Mouse (Mus musculus): ENCODE measurements around the gene Tubgcp4. TPM values are rescaled to one million over a fixed set of nuclear protein-coding genes. Genes with fewer than 3 reads are reported as not detected.

Tubgcp4 gene
- polyA plus RNA-seq, 1 experiment from 2014 or later: 19.0 TPM

GRCm38 (mm10) chr2:121228135-121228534, 57.7 kb downstream of the Tubgcp4 start:
- no peak for ATAC-seq (ENCODE audit: low read depth)
- H3K9ac ChIP-seq (ENCODE audit: low read depth, low read length): no peak overlapping the region
- H3K27ac ChIP-seq (ENCODE audit: low read length): no peak overlapping the region
- WGBS (ENCODE audit: insufficient replicate concordance): 74% methylated on average over 4 of the region's 4 CpGs
- no peak overlapping the region for H3K4me3 ChIP-seq (ENCODE audit: low read depth, low read length)
- no peaks in the 10 kb centered on the region for H3K4me1 ChIP-seq (ENCODE audit: control insufficient read depth, low read depth, low read length)
- no peaks in the 10 kb centered on the region for H3K27me3 ChIP-seq (ENCODE audit: control insufficient read depth, insufficient read depth, low read depth, low read length)
- no peak overlapping the region for H3K4me2 ChIP-seq (ENCODE audit: low read depth, low read length)
- H3K36me3 ChIP-seq (ENCODE audit: control insufficient read depth, insufficient read depth): peaks cover 20% of the 10 kb centered on the region
- no peaks in the 10 kb centered on the region for H3K9me3 ChIP-seq (replicated peaks; ENCODE audit: control insufficient read depth, low read length)

GRCm38 (mm10) chr2:121235460-121236072, 65.1 kb downstream of the Tubgcp4 start:
- peak overlapping the region; percentile 95 for H3K27ac ChIP-seq (ENCODE audit: low read length)
- H3K27me3 ChIP-seq (ENCODE audit: control insufficient read depth, insufficient read depth, low read depth, low read length): no peaks in the 10 kb centered on the region
- peak overlapping the region; percentile 66 for H3K9ac ChIP-seq (ENCODE audit: low read depth, low read length)
- peak; percentile 98 for ATAC-seq (ENCODE audit: low read depth)
- H3K36me3 ChIP-seq (ENCODE audit: control insufficient read depth, insufficient read depth): no peaks in the 10 kb centered on the region
- peaks cover 13% of the 10 kb centered on the region for H3K4me1 ChIP-seq (ENCODE audit: control insufficient read depth, low read depth, low read length)
- H3K9me3 ChIP-seq (replicated peaks; ENCODE audit: control insufficient read depth, low read length): no peaks in the 10 kb centered on the region
- H3K4me3 ChIP-seq (ENCODE audit: low read depth, low read length): peak overlapping the region; percentile 65
- 26% methylated on average over 8 of the region's 8 CpGs for WGBS (ENCODE audit: insufficient replicate concordance)
- peak overlapping the region; percentile 70 for H3K4me2 ChIP-seq (ENCODE audit: low read depth, low read length)

- ATAC-seq (ENCODE audit: low read depth): no peak
- Histone ChIP-seq H3K36me3 (ENCODE audit: control insufficient read depth, insufficient read depth) (no peaks in the 10 kb centered on the region), H3K27me3 (ENCODE audit: control insufficient read depth, insufficient read depth, low read depth, low read length) (no peaks in the 10 kb centered on the region), H3K9ac (ENCODE audit: low read depth, low read length) (no peak overlapping the region), H3K4me2 (ENCODE audit: low read depth, low read length) (no peak overlapping the region), H3K27ac (ENCODE audit: low read length) (no peak overlapping the region), H3K9me3 (replicated peaks; ENCODE audit: control insufficient read depth, low read length) (no peaks in the 10 kb centered on the region), H3K4me3 (ENCODE audit: low read depth, low read length) (no peak overlapping the region), H3K4me1 (ENCODE audit: control insufficient read depth, low read depth, low read length) (peaks cover 12% of the 10 kb centered on the region)
- WGBS (ENCODE audit: insufficient replicate concordance): 66% methylated on average over 4 of the region's 4 CpGs
Observed at GRCm38 (mm10) chr2:121239426-121239825, 69.0 kb downstream of the Tubgcp4 start.

- WGBS (ENCODE audit: insufficient replicate concordance): 83% methylated on average over 5 of the region's 5 CpGs
Observed at GRCm38 (mm10) chr2:121244099-121244498, 73.6 kb downstream of the Tubgcp4 start.

More at GRCm38 (mm10) chr2:121244099-121244498, 73.6 kb downstream of the Tubgcp4 start:
- Histone ChIP-seq H3K4me1 (ENCODE audit: control insufficient read depth, low read depth, low read length) (no peaks in the 10 kb centered on the region), H3K9me3 (replicated peaks; ENCODE audit: control insufficient read depth, low read length) (no peaks in the 10 kb centered on the region), H3K27ac (ENCODE audit: low read length) (no peak overlapping the region), H3K27me3 (ENCODE audit: control insufficient read depth, insufficient read depth, low read depth, low read length) (no peaks in the 10 kb centered on the region), H3K9ac (ENCODE audit: low read depth, low read length) (no peak overlapping the region), H3K4me2 (ENCODE audit: low read depth, low read length) (no peak overlapping the region), H3K36me3 (ENCODE audit: control insufficient read depth, insufficient read depth) (no peaks in the 10 kb centered on the region), H3K4me3 (ENCODE audit: low read depth, low read length) (no peak overlapping the region)
- ATAC-seq (ENCODE audit: low read depth): no peak

Other genes starting within 250 kb of the Tubgcp4 start
- gene Ubr1, start 199.9 kb upstream of the Tubgcp4 start, polyA plus RNA-seq (2015; fragmentation: Nextera tagmentation; extraction: Ambion mirVana): 10.8 and 11.1 TPM in 2 replicates
- 2.2 and 2.4 TPM in 2 replicates for gene Tmem62, start 193.6 kb upstream of the Tubgcp4 start, polyA plus RNA-seq (2015; fragmentation: Nextera tagmentation; extraction: Ambion mirVana)
- gene Ccndbp1, start 162.3 kb upstream of the Tubgcp4 start, polyA plus RNA-seq (2015; fragmentation: Nextera tagmentation; extraction: Ambion mirVana): 54.4 and 55.3 TPM in 2 replicates
- gene Epb42, start 133.6 kb upstream of the Tubgcp4 start, polyA plus RNA-seq (2015; fragmentation: Nextera tagmentation; extraction: Ambion mirVana): 149 and 173 TPM in 2 replicates
- not detected in 2 replicates for gene Tgm5, start 84.8 kb upstream of the Tubgcp4 start, polyA plus RNA-seq (2015; fragmentation: Nextera tagmentation; extraction: Ambion mirVana)
- not detected in 2 replicates for gene Tgm7, start 60.9 kb upstream of the Tubgcp4 start, polyA plus RNA-seq (2015; fragmentation: Nextera tagmentation; extraction: Ambion mirVana)
- gene Adal, start 30.2 kb upstream of the Tubgcp4 start, polyA plus RNA-seq (2015; fragmentation: Nextera tagmentation; extraction: Ambion mirVana): 9.5 and 10.2 TPM in 2 replicates
- gene Lcmt2, start 30.0 kb upstream of the Tubgcp4 start, polyA plus RNA-seq (2015; fragmentation: Nextera tagmentation; extraction: Ambion mirVana): 9.4 and 10.5 TPM in 2 replicates
- gene Zscan29, start 471 bp downstream of the Tubgcp4 start, polyA plus RNA-seq (2015; fragmentation: Nextera tagmentation; extraction: Ambion mirVana): 3.9 and 4.4 TPM in 2 replicates
- 18.9 and 22.5 TPM in 2 replicates for gene Trp53bp1, start 100.8 kb downstream of the Tubgcp4 start, polyA plus RNA-seq (2015; fragmentation: Nextera tagmentation; extraction: Ambion mirVana)
- 0.19 and 0.21 TPM in 2 replicates for gene Map1a, start 118.9 kb downstream of the Tubgcp4 start, polyA plus RNA-seq (2015; fragmentation: Nextera tagmentation; extraction: Ambion mirVana)
- gene Ppip5k1, start 184.7 kb downstream of the Tubgcp4 start, polyA plus RNA-seq (2015; fragmentation: Nextera tagmentation; extraction: Ambion mirVana): 5.6 and 5.8 TPM in 2 replicates
- gene Ckmt1, start 187.1 kb downstream of the Tubgcp4 start, polyA plus RNA-seq (2015; fragmentation: Nextera tagmentation; extraction: Ambion mirVana): 4.8 TPM in 1 of 2 replicates, not detected in the other
- gene Strc, start 216.5 kb downstream of the Tubgcp4 start, polyA plus RNA-seq (2015; fragmentation: Nextera tagmentation; extraction: Ambion mirVana): not detected in 2 replicates
- gene Pdia3, start 243.1 kb downstream of the Tubgcp4 start, polyA plus RNA-seq (2015; fragmentation: Nextera tagmentation; extraction: Ambion mirVana): 302 and 304 TPM in 2 replicates
- gene Catsper2, start 243.1 kb downstream of the Tubgcp4 start, polyA plus RNA-seq (2015; fragmentation: Nextera tagmentation; extraction: Ambion mirVana): 0.63 and 0.78 TPM in 2 replicates

Measured in liver, embryonic 16.5 days (tissue).